Mouse (Mus musculus): ENCODE data around the gene Diaph3. TPM values are rescaled to one million over a fixed set of nuclear protein-coding genes. Genes with fewer than 3 reads are reported as not detected.
"Not testable (repeated sequence)": the region's sequence is repeated elsewhere in the genome, so short reads cannot be mapped to it uniquely, and the experiment has no call there.

The Diaph3 gene
- polyA plus RNA-seq, 1 experiment from 2014 or later: 5.8 TPM

DNA sequence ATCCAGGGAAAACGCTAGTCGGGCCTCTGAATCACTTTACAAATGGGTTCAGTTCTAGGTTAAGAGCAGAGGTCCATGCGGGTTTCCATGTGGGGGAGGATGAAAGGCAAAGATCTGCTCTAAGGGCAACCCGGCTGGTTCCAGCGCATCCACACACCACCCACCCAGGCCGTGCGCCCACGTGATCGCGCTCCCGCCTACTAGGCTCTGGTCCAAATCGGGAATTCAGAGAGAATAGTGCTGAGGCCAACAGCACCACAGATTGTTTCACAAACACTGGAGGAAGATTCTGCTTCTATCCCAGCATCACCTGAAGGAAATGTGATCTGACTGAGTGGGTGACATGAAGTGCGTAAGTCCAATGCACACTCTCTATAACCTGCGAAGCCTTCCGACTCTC is 17.9 kb downstream of the Diaph3 start:
- no peak for ATAC-seq (ENCODE audit: low FRiP score, low read depth)
- 97% methylated on average over 15 of the region's 15 CpGs for WGBS

DNA sequence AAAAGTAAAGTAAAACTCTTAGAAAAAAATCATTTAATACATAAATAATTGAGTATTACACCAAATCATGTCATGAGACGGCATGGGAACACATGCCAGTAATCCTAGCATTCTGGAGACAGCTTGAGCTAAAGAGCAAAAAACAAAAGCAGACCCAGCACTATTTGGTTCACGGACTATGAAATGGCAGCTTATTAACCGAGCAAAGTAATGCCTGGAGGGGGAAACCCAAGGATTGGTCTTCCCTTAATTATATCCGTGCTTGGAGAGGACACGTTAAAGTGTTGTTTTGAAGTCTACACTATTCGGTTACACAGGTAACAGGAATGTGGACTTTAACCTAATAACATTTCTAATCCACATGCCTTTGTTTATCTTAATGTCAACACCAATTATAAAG is 19.2 kb downstream of the Diaph3 start:
- Histone ChIP-seq H3K4me3 (no peak overlapping the region), H3K9me3 (no peaks in the 10 kb centered on the region), H3K9ac (no peak overlapping the region), H3K4me1 (no peaks in the 10 kb centered on the region), H3K4me2 (replicated peaks) (no peak overlapping the region), H3K27me3 (replicated peaks) (no peaks in the 10 kb centered on the region), H3K27ac (no peak overlapping the region), H3K36me3 (no peaks in the 10 kb centered on the region)
- 79% methylated on average over 6 of the region's 6 CpGs for WGBS
- ATAC-seq (ENCODE audit: low FRiP score, low read depth): no peak

More for the DNA sequence above, 17.9 kb downstream of the Diaph3 start:
- H3K27me3 ChIP-seq (replicated peaks): no peaks in the 10 kb centered on the region
- H3K36me3 ChIP-seq: no peaks in the 10 kb centered on the region
- H3K4me2 ChIP-seq (replicated peaks): no peak overlapping the region
- H3K9ac ChIP-seq: no peak overlapping the region
- H3K9me3 ChIP-seq: no peaks in the 10 kb centered on the region
- no peak overlapping the region for H3K27ac ChIP-seq
- H3K4me3 ChIP-seq: no peak overlapping the region
- no peaks in the 10 kb centered on the region for H3K4me1 ChIP-seq

DNA sequence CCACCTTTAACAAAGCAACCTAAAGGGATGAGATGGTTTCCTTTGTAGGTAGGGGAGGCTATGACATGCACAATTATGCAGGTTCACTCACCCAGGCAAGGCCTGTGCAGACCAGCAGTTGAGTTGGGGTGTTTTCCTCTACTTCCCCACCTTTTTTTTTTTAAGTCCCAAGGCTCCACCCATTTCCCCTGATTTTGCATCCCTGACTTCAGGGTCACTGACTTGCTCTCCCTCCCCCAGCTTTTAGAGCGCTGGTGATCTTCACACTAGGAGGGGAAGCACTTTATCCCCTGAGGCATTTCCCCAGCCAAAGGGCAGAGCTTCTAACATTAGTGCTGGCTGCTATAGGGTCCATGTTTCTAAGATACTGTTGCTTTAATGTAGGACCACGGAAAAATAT is 30.4 kb downstream of the Diaph3 start:
- no peaks in the 10 kb centered on the region for H3K9me3 ChIP-seq
- no peaks in the 10 kb centered on the region for H3K36me3 ChIP-seq
- WGBS: 14% methylated on average over 2 of the region's 2 CpGs
- H3K9ac ChIP-seq: no peak overlapping the region
- H3K27ac ChIP-seq: no peak overlapping the region
- no peaks in the 10 kb centered on the region for H3K27me3 ChIP-seq (replicated peaks)
- ATAC-seq (ENCODE audit: low FRiP score, low read depth): no peak
- no peak overlapping the region for H3K4me3 ChIP-seq
- H3K4me2 ChIP-seq (replicated peaks): no peak overlapping the region
- no peaks in the 10 kb centered on the region for H3K4me1 ChIP-seq

DNA sequence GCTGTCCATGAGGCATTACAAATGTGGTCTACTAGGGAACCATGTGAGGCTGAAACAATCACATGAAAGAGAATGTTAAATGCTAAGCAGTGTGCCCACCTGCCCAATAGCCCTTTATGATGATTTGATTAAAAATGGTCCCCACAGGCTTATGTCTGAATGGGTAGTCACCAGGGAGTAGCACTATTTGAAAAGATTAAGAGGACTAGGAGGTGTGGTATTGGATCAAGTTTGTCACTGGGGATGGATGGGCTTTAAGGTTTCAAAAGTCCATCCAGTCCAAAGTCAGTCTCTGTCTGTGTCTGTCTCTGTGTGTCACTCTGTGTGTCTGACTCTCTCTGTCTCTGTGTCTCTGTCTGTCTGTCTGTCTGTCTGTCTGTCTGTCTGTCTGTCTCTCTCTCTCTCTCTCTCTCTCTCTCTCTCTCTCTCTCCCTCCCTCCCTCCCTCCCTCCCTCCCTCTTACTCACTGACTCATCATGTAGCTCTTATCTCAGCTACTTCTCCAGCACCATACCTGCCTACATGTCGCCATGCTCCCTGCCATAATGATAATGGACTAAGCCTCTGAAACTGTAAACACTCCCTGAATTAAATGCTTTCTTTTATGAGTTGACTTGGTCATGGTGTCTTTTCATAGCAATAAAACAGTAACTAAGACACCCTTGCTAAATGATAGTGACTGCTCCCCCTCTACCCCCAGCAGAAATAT is 41.5 kb downstream of the Diaph3 start:
- Histone ChIP-seq H3K4me2 (replicated peaks) (no peak overlapping the region), H3K27me3 (replicated peaks) (no peaks in the 10 kb centered on the region), H3K9ac (no peak overlapping the region), H3K27ac (no peak overlapping the region), H3K36me3 (no peaks in the 10 kb centered on the region), H3K9me3 (no peaks in the 10 kb centered on the region), H3K4me3 (no peak overlapping the region), H3K4me1 (no peaks in the 10 kb centered on the region)
- 92% methylated on average over 1 of the region's 1 CpGs for WGBS
- ATAC-seq (ENCODE audit: low FRiP score, low read depth): no peak

DNA sequence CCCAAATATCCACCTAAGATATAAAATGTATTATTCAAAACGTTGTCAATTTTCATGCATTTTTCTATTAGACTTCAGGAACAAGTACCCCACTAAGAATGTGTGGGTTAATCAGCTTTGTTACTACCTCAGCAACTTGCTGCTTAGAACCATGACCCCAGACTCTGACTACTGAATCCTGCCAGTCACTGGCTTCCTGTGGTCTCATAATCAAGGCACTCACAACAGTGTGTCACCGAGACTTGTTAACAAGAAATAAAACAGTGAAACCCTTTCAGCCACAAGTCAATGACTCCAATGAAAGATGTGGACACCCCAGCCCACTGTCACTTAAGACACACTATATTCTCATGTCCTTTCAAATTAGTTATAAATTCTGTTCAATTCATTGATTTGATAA is 42.9 kb downstream of the Diaph3 start:
- no peak for ATAC-seq (ENCODE audit: low FRiP score, low read depth)

DNA sequence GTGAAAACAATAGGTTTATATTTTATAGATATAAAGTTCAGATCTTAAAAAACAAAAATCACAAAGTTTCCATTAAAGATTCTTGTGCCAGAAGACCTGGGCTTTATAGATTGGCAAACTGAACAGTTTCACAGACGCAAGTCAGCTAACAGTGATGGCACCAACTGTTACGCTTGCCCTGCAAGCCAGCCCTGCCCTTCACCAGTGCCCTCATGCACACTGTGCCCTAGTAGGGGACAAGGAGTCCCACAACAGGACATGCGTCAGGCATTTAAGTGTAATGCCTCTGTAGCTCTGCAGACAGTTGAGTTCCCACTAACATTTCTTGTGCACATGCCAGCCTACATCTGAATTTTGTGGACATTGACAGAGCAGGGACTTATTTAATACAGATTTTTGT is 49.5 kb downstream of the Diaph3 start:
- Histone ChIP-seq H3K4me3 (no peak overlapping the region), H3K4me1 (no peaks in the 10 kb centered on the region)
- 93% methylated on average over 3 of the region's 3 CpGs for WGBS

More for the DNA sequence above, 42.9 kb downstream of the Diaph3 start:
- no peaks in the 10 kb centered on the region for H3K36me3 ChIP-seq
- no peaks in the 10 kb centered on the region for H3K9me3 ChIP-seq
- 57% methylated on average over 2 of the region's 2 CpGs for WGBS
- no peak overlapping the region for H3K4me3 ChIP-seq
- H3K4me2 ChIP-seq (replicated peaks): no peak overlapping the region
- no peak overlapping the region for H3K9ac ChIP-seq
- H3K27ac ChIP-seq: no peak overlapping the region
- H3K27me3 ChIP-seq (replicated peaks): no peaks in the 10 kb centered on the region
- no peaks in the 10 kb centered on the region for H3K4me1 ChIP-seq

DNA sequence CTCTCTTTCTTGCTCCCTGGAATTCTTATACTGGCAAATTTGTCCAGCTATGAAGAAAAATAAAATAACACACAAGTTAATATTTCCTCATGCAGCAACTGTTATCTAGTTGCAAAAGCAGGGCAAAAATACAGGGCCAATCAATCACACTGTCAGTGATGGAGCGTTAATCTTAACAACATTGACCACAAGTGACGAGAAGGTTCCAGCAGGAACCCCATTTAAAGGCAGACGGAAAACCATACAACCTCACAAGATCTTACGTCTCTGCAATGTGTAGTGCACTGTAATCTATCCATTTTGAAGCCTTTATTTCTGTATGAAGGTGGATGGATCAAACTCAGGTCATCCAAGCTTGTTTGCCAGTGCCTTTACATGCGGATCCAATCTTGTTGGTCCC is 49.9 kb downstream of the Diaph3 start:
- no peak for ATAC-seq (ENCODE audit: low FRiP score, low read depth)
- WGBS: 86% methylated on average over 5 of the region's 5 CpGs
- H3K9ac ChIP-seq: no peak overlapping the region
- H3K36me3 ChIP-seq: no peaks in the 10 kb centered on the region
- no peak overlapping the region for H3K4me3 ChIP-seq
- H3K27ac ChIP-seq: no peak overlapping the region
- H3K4me2 ChIP-seq (replicated peaks): no peak overlapping the region
- H3K27me3 ChIP-seq (replicated peaks): no peaks in the 10 kb centered on the region
- no peaks in the 10 kb centered on the region for H3K4me1 ChIP-seq
- H3K9me3 ChIP-seq: no peaks in the 10 kb centered on the region

More for the DNA sequence above, 49.5 kb downstream of the Diaph3 start:
- Histone ChIP-seq H3K9me3 (no peaks in the 10 kb centered on the region), H3K27ac (no peak overlapping the region), H3K4me2 (replicated peaks) (no peak overlapping the region), H3K9ac (no peak overlapping the region), H3K27me3 (replicated peaks) (no peaks in the 10 kb centered on the region), H3K36me3 (no peaks in the 10 kb centered on the region)
- ATAC-seq (ENCODE audit: low FRiP score, low read depth): no peak

DNA sequence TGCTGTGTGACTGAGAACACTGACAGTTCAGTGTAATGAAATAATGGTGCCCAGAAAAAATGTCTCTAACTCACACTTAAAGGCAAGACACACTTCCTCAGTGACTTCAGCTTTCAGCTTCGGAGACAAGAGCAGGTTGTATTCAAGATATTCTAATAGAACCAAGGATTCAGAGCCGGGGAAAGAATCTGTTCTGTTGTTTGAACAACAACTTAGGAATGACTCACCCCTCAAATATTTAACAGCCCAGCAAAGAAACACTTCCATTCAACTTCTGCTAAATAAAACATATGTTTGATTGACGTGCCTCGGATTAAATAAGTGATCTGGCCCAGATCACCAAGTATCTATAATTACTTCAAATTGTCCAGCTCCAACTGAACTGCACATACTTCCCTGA is 52.1 kb downstream of the Diaph3 start:
- ATAC-seq (ENCODE audit: low FRiP score, low read depth): no peak
- no peak overlapping the region for H3K27ac ChIP-seq
- 90% methylated on average over 4 of the region's 4 CpGs for WGBS
- H3K9me3 ChIP-seq: no peaks in the 10 kb centered on the region
- no peaks in the 10 kb centered on the region for H3K4me1 ChIP-seq
- no peak overlapping the region for H3K9ac ChIP-seq
- no peaks in the 10 kb centered on the region for H3K27me3 ChIP-seq (replicated peaks)
- no peak overlapping the region for H3K4me3 ChIP-seq
- H3K36me3 ChIP-seq: no peaks in the 10 kb centered on the region
- H3K4me2 ChIP-seq (replicated peaks): no peak overlapping the region

DNA sequence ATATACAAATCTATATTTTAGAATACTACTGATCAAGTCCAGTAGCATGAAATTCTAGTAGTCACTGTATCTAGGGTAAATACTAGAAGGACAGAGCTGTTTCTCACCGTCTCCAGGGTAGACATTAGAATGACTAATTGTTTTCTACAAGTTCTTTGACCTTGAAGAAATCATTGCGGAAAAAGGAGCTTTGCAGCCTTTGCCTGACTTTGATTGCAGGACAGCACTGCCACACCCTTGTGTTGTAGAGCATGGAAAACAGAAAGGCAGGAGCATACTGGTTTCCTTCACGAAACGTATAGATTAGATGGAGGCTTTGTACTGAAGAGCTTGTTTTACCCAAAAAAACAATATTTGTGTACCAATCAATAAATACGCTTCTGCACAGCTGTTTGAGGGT is 52.6 kb downstream of the Diaph3 start:
- 92% methylated on average over 5 of the region's 5 CpGs for WGBS

DNA sequence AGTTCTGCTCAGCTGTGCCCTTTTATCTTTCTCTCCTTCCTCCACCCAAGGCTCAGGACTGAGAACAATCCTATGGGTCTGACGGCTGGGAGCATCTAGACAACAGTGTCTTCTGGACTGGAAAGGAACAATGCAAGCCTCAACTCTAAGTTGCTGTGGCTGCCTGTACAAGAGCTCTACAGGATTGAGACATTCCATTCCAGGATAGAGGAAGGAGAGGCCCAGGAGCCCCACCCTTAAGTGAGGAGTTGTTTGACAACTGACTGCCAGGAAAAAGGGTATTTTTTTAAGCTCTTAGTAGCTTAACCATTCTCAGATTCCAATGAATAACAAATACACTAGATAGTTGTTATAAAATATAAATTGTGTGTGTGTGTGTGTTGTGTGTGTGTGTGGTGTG is 53.0 kb downstream of the Diaph3 start:
- ATAC-seq (ENCODE audit: low FRiP score, low read depth): no peak
- 92% methylated on average over 1 of the region's 1 CpGs for WGBS
- no peak overlapping the region for H3K4me2 ChIP-seq (replicated peaks)

More for the DNA sequence above, 52.6 kb downstream of the Diaph3 start:
- no peak overlapping the region for H3K27ac ChIP-seq
- no peaks in the 10 kb centered on the region for H3K36me3 ChIP-seq
- H3K4me3 ChIP-seq: no peak overlapping the region
- no peak overlapping the region for H3K9ac ChIP-seq
- H3K4me2 ChIP-seq (replicated peaks): no peak overlapping the region
- no peaks in the 10 kb centered on the region for H3K4me1 ChIP-seq
- no peak for ATAC-seq (ENCODE audit: low FRiP score, low read depth)
- no peaks in the 10 kb centered on the region for H3K9me3 ChIP-seq
- H3K27me3 ChIP-seq (replicated peaks): no peaks in the 10 kb centered on the region

DNA sequence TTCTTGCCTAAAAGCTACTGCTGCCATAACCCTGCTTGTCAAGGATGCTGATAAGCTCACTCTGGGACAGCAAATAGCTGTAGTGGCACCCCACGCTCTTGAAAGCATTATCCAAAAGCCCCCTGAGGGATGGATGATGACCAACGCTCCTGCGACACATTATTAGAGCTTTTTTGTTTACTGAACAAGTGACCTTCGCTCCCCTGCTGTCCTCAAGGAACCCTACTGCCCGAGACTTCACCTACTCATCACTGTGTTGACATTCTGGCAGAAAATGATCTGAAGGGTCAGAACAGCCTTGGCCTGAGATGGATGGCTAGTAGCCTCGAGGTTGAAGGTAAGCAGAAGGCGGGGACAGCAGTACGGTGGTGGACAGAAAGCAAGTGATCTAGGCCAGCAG is 56.1 kb downstream of the Diaph3 start:
- not testable (repeated sequence) for H3K27ac ChIP-seq; H3K9ac ChIP-seq; H3K27me3 ChIP-seq (replicated peaks); H3K4me2 ChIP-seq (replicated peaks); H3K36me3 ChIP-seq; H3K4me1 ChIP-seq; ATAC-seq (ENCODE audit: low FRiP score, low read depth); H3K9me3 ChIP-seq; H3K4me3 ChIP-seq
- 75% methylated on average over 8 of the region's 8 CpGs for WGBS

More for the DNA sequence above, 53.0 kb downstream of the Diaph3 start:
- no peak overlapping the region for H3K27ac ChIP-seq
- H3K9ac ChIP-seq: no peak overlapping the region
- no peak overlapping the region for H3K4me3 ChIP-seq
- no peaks in the 10 kb centered on the region for H3K27me3 ChIP-seq (replicated peaks)
- no peaks in the 10 kb centered on the region for H3K4me1 ChIP-seq
- no peaks in the 10 kb centered on the region for H3K9me3 ChIP-seq
- no peaks in the 10 kb centered on the region for H3K36me3 ChIP-seq

DNA sequence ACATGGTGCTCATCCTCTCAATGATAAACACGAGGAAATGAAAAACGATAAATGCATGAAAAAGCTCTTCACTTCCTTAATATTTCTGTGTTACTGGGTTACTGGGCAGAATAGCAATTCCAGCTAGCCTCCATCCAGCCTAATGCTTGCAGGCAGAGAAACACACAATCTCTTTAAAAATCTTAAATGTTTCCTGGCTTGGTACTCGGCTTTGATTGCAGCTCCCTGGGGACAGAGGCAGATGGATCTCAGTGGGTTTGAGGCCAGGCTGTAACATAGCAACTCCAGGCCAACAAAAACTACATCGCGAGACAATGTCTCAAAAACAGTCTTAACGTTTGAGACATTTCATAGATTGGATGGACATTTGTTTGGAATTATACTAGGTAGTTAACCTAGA is 57.1 kb downstream of the Diaph3 start:
- ATAC-seq (ENCODE audit: low FRiP score, low read depth): no peak
- Histone ChIP-seq H3K4me1 (no peaks in the 10 kb centered on the region), H3K9me3 (no peaks in the 10 kb centered on the region), H3K9ac (no peak overlapping the region), H3K27me3 (replicated peaks) (no peaks in the 10 kb centered on the region), H3K4me3 (no peak overlapping the region), H3K36me3 (no peaks in the 10 kb centered on the region), H3K27ac (no peak overlapping the region), H3K4me2 (replicated peaks) (no peak overlapping the region)
- 77% methylated on average over 6 of the region's 6 CpGs for WGBS

DNA sequence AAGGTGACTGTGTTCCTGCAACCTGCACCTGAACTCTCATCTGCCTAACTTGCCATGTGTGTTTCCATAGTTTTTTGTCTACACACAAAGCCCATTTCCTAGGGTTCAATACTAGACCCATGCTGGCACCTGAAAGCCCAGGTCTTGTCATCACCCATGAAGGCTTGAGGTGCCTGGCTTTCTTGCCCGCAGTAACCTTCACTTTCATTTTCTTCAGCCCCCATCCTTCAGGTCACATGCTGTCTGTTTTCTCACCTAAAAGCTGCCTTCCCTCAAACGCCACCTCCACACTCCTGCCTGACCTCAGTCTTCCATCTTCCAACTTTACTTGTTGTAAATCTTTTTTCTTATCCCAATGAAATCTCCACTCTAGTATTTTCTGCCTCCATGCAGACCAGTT is 61.3 kb downstream of the Diaph3 start:
- no peak for ATAC-seq (ENCODE audit: low FRiP score, low read depth)
- WGBS: 95% methylated on average over 2 of the region's 2 CpGs
- no peaks in the 10 kb centered on the region for H3K4me1 ChIP-seq

More for the DNA sequence above, 61.3 kb downstream of the Diaph3 start:
- H3K4me2 ChIP-seq (replicated peaks): no peak overlapping the region
- H3K4me3 ChIP-seq: no peak overlapping the region
- no peaks in the 10 kb centered on the region for H3K27me3 ChIP-seq (replicated peaks)
- no peak overlapping the region for H3K27ac ChIP-seq
- H3K36me3 ChIP-seq: no peaks in the 10 kb centered on the region
- no peaks in the 10 kb centered on the region for H3K9me3 ChIP-seq
- no peak overlapping the region for H3K9ac ChIP-seq

All from neural tube, embryonic 12.5 days (tissue).